Mouse (Mus musculus): ENCODE data around the gene Lix1l.
"Not testable (repeated sequence)": the region's sequence is repeated elsewhere in the genome, so short reads cannot be mapped to it uniquely, and the experiment has no call there.

Lix1l gene

DNA sequence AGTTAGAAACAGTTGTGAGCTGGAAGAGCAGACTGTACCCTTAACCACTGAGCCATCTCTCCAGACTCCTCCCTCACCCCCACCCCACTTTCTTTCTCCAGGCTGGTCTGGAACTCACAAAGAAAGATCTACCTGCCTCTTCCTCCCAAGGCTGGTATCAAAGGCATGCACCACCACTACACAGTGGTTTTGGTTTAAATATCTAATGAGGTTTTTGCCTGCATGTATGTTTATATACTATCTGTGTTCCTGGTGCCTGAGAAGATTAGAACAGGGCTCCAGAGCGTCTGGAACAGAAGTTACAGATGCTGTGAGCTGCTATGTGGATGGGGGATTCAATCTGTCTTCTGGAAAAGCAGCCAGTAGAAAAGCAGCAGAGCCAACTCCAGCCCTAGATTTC, 33.1 kb downstream of the Lix1l start:
- no peak for DNase-seq

DNA sequence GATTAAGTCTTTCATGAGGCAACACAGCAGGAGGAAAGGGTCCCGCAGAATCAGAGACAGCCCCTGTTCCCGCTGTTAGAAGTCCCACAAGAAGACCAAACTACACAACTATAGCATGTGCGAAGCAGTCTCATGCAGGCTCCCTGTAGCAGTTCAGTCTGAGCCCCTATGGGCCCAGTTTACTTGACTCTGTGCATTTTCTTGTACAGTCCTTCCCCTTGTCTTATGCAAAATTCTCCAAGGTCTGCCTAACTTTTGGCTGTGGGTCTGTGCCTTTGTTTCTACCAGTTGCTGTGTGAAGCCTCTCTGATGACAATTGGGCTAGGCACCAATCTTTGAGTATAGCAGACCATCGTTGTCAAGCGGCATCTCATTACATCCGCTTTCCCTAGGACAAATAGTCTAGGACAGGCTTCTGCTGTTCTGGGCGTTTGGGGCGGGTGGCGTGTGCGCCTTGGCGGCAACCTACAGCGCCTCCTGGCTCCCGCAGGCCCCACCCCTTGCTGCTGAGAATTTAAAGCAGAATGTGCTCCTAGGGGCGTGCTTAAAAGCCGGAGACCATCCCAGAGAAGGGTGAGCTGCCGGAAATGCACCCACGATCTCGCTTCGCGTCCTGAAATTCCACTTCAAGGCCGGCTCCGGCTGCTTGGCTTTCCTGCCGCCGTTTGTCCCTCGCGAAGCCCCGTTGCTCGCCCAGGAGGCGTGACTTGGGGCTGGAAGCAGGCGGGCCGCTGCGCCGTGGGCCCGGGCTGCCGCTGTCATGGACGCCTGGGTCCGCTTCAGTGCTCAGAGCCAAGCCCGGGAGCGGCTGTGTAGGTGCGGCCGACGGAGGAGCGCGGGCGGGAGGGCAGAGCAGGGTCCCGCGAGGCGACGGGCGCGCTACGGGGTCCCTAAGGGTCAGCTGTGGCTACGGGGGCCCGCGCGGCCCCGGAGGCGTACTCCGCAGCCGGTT, 34.3 kb downstream of the Lix1l start, which contains the start of the genes Pex11b and Gm42957:
Gene Pex11b (plus strand): TSS at position 449 of the 952 bp plus-strand sequence.
Gene Gm42957 (plus strand): TSS at position 547 of the 952 bp plus-strand sequence.
- peak; percentile 92 for DNase-seq

DNA sequence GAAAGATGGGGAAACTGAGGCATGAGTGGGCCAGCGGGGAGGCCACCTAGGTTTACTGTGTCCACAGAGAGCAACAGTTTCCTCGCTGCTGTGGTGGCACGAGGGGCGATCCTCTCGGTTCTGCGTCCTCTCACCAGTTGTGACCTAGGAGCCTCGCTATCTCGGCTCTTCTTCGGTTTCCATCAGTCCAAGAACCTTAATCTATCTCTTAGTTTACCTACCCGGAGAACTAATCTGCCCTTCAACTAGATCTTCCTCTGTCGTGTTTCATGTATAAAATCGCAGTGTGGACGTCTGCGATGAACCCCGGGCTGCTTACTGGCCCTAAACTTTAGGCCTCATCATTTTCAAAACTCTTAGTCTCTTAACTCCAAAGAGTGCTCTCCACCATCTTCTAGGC, 35.0 kb downstream of the Lix1l start:
- DNase-seq, result no peak

DNA sequence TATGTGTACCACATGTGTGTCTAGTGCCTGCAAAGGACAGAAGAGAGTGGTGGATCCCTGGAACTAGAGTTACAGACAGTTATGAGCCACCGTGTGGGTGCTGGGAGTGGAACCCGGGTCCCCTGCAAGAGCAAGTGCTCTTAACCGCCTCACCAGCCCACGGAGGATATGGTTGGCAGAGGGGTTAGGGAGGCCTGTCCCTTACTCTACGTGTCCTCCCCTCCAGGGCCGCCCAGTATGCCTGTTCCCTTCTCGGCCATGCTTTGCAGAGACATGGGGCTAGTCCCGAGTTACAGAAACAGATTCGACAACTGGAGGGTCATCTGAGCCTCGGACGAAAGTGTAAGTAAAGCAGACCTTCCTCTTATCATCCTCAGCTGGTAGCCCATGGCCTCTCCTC, 35.5 kb downstream of the Lix1l start:
- no peak for DNase-seq

DNA sequence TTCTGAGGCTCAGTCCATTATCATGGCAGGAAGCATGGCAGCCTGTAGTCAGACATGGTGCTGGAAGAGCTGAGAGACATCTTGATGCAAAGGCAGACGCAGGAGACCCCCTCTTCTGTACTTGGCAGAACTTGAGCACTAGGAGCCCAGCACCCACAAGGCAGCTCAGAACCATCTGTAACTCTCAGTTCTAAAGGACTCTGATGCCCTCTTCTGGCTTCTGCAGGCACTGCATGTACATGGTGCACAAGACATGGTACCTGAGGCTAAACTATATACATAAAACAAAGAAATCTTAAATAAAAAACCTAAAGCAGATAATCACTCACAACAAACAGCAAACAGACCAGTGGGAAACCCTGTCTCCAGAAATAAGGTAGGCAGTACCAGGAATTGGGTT, 38.3 kb downstream of the Lix1l start:
- peak; percentile 60 for DNase-seq

DNA sequence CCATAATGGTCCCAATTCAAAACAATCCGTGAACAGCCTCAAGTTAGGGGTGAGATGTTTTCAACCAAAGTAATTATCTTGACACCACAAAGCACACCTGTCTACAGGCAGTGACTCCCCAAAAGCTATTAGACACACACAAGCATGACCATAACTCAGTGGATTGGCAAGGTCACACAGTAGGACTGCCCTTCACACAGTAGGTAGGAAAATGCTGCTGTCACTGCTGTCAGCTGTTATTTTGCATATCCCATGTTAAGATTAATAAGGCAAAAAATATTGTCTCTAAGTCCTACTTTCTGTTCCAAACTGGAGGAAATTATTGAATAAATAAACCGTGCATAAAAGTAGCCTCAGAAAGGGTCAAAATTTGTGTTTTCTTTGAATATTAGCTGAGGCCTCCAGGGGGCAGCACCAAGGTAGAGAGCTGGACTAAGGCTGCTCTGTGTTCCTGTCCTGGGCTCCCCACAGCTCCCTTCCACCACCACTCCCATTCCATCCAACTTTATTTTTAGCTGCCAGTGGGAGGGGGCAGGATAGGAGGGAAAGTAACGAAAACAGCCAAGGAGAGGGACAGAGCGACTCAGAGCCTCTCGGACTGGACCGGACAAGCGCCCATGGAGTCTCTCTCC, 44.2 kb downstream of the Lix1l start, which contains the start of gene Itga10:
Gene Itga10 (plus strand): TSS at position 567 of the 632 bp plus-strand sequence.
- DNase-seq, result peak; percentile 45

DNA sequence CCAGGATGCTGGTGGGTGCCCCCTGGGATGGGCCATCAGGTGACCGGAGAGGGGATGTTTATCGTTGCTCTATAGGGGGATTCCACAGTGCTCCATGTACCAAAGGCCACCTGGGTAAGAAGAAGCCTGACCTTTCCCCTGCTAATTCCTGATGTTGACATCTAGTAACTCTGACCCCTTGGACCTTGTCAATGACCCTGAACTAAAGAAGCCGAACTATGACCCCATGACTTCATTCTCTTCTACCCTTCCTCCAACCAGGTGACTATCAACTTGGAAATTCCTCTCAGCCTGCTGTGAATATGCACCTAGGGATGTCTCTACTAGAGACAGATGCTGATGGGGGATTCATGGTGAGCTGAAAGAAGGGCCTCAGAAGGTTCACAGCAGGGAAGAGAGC, 46.4 kb downstream of the Lix1l start:
- DNase-seq, result no peak

DNA sequence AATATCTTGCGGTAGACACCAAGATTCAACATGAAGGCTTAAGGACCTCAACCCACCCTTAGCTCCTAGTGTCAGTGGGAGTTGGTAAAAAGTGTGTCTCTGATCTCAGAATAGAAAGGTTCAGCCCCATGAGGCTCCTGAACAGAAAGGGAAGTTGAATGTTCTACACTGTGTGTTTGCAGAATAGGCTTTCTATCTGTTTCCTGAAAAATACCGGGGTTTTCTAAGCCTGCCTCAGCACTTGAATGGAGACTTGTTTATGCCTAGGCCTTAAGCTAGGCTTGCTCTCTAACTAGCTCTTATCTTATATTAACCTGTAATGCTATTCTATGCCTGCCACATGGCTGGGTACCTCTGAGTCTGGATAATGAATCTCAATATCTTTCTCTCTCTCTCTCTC, 60.0 kb downstream of the Lix1l start:
- DNase-seq, result no peak

DNA sequence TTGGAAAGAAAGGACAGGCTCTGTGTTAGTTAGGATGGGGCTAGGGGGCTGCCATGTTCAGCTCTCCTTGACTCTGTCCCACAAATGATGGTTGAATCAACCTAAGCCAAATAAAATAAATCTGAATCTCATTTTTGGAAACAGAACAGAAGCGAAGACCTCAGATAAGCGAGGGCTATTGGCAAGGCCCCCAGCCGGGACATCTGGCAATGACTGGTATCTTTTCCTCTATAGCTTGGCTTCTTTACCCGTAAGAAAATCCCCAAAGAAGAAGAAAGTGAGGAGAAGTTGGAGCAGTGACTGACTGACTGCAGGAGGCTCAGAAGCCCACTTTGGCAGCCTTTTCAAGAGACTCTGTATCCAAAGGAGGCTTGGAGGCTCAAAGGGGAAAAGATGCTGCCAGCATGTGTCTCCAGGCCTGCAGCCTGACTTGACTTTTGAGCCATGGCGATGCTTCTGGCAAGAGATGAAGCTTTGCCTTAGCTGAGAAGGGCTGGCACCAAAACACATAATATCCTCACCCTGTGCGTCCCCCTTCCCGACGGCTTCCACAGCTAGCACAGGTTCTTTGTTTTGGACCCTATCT, 61.9 kb downstream of the Lix1l start:
- DNase-seq, result no peak

DNA sequence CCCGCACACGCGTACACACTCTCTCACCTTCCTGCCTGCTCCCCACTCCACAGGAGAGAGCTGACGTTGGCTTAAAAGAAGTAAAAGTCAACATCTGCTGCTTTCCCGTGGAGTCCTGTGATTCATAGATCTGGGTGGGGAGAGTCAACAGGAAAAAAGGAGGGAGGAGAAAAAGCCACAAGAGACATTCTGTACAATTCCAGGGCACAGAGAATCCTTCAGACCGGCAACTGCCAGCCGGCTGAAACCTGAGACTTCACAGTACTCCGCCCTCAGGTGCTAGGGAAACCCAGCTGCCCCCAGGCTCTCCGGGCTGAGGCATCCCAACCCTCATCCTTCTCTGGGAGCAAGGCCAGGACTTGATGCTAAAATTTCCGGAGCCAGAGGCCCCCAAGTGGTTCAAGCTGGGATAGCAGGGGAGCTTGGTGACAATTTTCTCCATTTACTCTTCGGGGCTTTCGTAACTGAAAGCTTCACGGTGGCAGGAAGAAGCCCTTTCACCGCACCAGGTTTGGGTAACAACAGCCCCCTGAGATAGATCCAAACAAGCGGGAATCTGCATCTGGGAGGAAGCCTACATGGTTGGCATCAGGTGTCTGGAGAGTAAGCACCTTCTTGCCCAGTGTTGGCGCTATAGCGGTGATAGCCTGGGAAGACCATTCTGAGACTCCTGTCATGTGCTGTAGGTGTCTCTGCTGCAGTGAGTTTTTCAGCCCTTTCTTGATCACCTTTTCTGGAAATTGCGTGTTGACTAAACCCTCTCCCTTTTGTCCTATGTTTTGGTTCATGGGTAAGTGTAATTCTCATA, 62.7 kb downstream of the Lix1l start:
- peak; percentile 90 for DNase-seq

DNA sequence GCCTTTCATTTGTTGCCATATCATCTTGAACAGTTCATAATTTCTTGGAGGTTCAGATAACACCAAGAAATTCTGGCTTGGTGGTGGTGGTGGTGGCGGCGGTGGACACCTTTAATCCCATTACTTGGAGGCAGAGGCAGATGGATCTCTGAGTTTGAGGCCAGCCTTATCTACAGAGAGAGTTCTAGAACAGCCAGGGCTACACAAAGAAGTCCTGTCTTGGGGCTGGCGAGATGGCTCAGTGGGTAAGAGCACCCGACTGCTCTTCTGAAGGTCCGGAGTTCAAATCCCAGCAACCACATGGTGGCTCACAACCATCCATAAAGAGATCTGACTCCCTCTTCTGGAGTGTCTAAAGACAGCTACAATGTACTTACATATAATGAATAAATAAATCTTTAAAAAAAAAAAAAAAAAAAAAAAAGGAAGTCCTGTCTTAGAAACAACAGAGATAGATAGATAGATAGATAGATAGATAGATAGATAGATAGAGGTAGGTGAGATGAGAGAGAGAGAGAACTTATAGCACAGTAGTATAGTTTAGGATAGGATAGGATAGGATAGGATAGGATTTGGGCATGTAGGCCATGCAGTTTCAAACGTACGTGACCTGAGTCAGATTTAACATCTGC, 64.9 kb downstream of the Lix1l start:
- not testable (repeated sequence) for DNase-seq

DNA sequence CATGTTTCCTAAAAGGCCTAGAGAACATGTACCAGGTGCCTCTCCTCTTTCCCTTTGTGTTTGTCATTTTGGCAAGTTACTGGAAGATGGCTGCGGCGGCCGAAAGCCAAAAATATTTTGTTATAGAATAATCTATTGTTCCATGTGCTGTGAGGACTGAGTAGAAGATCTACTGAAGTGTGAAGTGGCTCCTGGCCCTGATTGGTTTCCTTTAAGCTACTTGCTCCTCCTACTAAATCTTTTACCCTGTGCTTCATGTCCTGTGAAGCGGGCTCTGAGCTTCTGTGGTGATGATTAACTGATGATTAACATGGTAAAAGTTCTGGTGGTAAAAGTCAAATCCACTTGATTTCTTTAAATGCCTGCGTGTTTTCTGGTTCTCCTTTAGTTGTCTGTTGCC, 66.0 kb downstream of the Lix1l start:
- no peak for DNase-seq

DNA sequence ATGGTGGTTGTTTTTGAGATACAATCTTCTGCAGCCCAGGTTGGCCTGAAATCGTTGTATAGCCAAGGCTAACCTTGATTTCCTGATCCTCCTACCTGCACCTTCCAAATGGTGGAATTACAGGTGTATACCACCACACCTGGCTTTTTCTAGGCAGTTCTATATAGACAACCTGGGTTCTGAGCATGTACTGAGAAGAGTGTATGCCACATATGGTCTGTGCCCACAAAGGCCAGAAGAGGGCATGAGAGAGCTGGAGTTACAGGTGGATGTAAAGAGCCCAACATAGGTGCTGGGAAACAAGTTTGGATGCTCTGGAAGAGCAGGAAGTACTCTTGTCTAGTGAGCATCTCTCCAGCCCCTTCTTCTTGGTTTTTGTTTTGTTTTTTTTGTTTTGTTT, 66.4 kb downstream of the Lix1l start:
- DNase-seq, result peak; percentile 51

DNA sequence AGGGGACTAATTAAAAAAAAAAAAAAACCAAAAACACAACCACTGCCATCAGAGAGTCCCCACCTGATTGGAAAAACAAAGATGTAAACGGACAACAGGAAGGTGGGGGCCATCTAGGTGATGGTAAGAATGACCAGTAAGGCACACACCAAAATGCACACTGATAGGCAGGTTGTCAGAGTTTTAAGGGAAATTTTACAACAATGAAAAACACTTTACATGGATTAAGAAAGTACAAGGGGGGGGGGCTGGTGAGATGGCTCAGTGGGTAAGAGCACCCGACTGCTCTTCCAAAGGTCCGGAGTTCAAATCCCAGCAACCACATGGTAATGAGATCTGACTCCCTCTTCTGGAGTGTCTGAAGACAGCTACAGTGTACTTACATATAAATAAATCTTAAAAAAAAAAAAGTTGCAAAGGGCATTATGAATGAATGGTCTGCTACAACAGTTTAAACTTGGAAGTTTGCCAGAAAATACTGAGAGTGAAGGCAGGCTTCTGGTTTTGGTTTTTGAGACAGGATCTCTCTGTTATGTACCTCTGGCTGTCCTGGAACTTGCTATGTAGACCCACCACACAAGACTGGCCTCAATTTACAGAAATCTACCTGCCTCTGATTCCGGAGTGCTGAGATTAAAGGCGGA, 67.6 kb downstream of the Lix1l start:
- DNase-seq, result no peak

DNA sequence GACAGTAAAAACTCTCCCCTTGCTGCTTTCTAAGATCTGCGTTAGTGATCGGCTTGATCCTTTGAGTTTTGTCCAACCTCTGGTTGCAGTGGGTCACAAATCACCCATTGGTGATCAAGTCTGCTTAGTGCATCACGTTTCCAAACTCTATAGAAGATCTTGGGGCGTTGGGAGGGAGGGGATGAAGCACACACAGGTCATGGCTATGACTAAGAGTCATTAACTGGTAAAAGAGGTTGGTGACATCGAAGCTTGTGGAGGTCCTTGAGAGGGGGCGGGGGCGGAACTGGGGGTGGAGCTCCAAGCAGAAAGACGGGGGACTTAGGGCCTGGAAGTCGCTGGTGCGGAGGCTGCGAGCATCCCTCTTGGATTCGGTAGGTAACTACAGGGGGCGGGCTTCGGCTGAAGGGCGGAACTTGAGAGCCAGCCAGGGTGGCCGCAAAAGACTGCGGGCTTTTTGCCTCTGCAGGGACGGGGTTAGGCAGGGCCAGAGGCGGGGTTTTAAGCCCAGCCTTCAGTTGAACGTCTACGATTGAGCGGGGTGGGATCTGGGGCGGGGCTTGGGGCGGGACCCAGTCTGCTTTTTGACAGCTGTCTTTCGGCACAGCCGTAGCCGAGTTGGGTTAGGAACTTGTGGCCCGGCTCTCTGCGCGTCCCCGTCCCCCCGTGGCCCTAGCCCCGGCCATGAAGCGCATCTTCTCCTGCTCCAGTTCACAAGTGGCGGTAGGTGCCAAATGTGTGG, 68.9 kb downstream of the Lix1l start, which contains the start of gene Ankrd35:
Gene Ankrd35 (plus strand): TSS at position 405 of the 742 bp plus-strand sequence.
- peak; percentile 89 for DNase-seq

DNA sequence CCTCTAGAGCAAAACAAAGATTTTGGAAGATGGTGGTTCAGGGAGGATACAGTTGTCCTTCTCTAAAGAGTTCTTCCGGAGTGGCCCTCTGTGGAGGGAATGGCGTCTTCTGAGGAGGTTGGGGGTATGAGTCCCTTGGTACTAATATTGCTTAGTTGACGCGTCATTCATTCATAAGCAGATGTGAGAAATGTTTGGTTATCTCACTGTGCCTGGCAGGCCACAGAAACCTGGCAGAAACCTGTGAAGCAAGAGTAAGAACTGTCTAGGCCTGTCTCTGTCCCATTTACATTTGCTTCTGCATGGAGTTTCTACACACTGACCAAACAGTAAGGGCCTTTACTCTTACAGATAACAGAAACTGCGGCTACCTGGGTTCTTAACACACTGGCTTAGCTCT, 70.6 kb downstream of the Lix1l start:
- DNase-seq, result no peak

DNA sequence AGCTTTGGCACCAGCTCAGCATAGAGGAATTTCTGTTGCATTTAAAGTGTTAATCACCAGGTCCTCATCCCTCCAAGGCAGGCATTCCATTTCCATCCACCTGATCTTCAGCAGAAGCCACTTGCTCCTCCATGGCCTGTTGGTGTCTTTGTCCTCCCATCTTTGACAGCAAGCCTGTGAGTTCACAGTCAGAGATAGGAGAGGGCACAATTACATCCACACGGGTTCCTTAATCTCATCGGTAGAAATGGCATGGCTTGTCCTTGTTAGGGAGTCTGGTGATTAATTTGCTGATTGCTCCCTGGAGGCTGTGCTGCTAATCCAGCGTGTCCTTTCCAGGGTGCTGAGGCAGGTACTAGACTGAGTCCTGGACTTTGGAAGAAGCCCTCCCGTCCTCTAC, 72.6 kb downstream of the Lix1l start:
- DNase-seq, result no peak

DNA sequence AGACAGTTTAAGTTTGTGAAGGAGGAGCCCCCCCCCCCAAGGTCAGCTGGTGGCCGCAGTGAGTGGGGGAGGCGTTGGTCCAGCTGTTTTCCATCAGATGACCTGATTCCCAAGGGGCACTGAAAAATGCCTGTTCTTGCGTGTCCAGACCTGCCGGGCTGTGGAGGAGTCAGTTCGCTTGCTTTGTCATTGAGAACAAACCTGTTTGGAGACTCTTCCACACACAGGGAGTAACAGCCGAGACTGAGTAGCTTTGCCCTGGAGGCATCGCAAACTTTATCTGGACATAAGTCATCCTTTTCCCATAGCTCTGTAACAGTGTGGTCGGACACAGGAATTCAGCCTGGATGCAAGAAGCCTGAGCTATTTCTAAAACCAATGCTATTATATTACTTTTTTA, 73.5 kb downstream of the Lix1l start:
- no peak for DNase-seq

DNA sequence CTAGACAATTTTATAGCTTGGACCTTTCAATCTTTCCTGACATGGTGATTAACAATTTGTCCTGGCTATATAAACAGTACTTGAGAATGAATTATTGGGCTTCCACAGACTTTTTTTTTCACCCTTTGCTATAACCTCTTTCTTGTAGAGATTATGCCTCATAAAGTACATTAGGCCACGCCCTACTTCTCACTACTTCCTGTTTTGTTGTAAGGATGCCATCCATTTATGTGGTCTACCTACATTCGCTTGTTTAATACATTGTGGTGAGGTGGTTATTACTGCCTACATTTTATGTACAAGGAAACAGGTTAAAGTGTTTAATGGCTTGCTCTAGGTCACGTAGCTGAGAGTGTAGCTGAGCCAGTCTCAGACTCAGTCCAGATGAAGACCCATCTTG, 74.2 kb downstream of the Lix1l start:
- no peak for DNase-seq

DNA sequence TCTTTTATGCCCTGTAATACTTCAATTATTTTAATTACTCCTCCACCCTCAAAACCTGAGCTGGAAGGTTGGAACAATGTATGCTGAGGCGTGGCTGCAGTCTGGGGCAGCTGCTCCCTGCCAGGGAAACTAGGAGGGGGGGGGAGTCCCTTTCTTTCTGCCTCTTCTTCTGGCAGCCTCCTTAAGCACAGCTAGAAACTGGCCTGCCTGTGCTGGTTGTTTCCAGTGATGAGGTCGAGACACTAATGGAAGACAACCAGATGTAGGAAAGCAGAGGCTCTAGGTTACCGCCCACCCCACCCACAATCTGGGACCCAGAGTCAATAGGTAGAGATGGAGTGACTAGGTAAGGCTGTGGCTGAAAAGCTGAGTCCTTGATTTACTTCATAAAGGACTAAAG, 74.7 kb downstream of the Lix1l start:
- DNase-seq, result no peak

Measured in retina, postnatal 1 day (tissue).